Mouse (Mus musculus) MEL (cell line): Measurements from ENCODE around the gene Dnaaf5. TPM values are rescaled to one million over a fixed set of nuclear protein-coding genes. Genes with fewer than 3 reads are reported as not detected.

ENCODE experiments used
- DNase-seq: peaks from one replicate; pipeline ENCODE4 v3.0.0; 2011; ENCODE audit warnings: low read depth, low spot score
- H3K27ac ChIP-seq: 2 replicates; pipeline ENCODE4 v1.5.1; 2012; ENCODE audit warnings: low read depth, mild to moderate bottlenecking, control low read depth, low read length, moderate library complexity; ENCODE audit not compliant: control insufficient read depth
- H3K27me3 ChIP-seq, 2 experiments: fragments of 150-350 bp in 1 of 2; sonication (generic) in 1 of 2; 2 replicates each; pipeline ENCODE4 v1.6.1; 2012; ENCODE audit warnings: low read length in 2 of 2, mild to moderate bottlenecking in 2 of 2, improper control_type of control experiment in 1 of 2, moderate library complexity in 1 of 2; ENCODE audit not compliant: insufficient read depth in 2 of 2, control insufficient read depth in 1 of 2
- H3K36me3 ChIP-seq, 2 experiments: 2 replicates each; pipeline ENCODE4 v1.6.1; 2012 to 2014; ENCODE audit warnings: low read length in 2 of 2, improper control_type of control experiment in 1 of 2, inconsistent platforms in 1 of 2, mild to moderate bottlenecking in 1 of 2; ENCODE audit not compliant: insufficient read depth in 2 of 2, control insufficient read depth in 1 of 2
- H3K4me1 ChIP-seq, 2 experiments: fragments of 150-350 bp in 1 of 2; sonication (generic) in 1 of 2; 2 replicates each; pipeline ENCODE4 v1.6.1; 2012; ENCODE audit warnings: low read length in 2 of 2, improper control_type of control experiment in 1 of 2, mild to moderate bottlenecking in 1 of 2; ENCODE audit not compliant: insufficient read depth in 2 of 2, control insufficient read depth in 1 of 2
- H3K4me3 ChIP-seq, 2 experiments: fragments of 150-350 bp in 1 of 2; sonication (generic) in 1 of 2; 2 replicates each; pipeline ENCODE4 v1.5.1; 2012; ENCODE audit warnings: low read depth in 2 of 2, low read length in 2 of 2, mild to moderate bottlenecking in 2 of 2, moderate library complexity in 2 of 2, control low read depth in 1 of 2, improper control_type of control experiment in 1 of 2; ENCODE audit not compliant: control insufficient read depth in 1 of 2, insufficient read depth in 1 of 2
- H3K79me2 ChIP-seq: 2 replicates; pipeline ENCODE4 v1.6.1; 2012; ENCODE audit warnings: mild to moderate bottlenecking, low read length, moderate library complexity; ENCODE audit not compliant: control insufficient read depth, poor library complexity, insufficient read depth
- H3K9ac ChIP-seq: 2 replicates; pipeline ENCODE4 v1.6.1; 2012; ENCODE audit warnings: low read depth, mild to moderate bottlenecking, control low read depth, low read length, moderate library complexity; ENCODE audit not compliant: control insufficient read depth, poor library complexity, severe bottlenecking
- H3K9me3 ChIP-seq: fragments of 150-350 bp; sonication (generic); replicated peaks from 2 replicates; pipeline ENCODE4 v1.6.1; 2012; ENCODE audit warnings: mild to moderate bottlenecking, low read length, improper control_type of control experiment, moderate library complexity; ENCODE audit not compliant: insufficient read depth
- BHLHE40 ChIP-seq: IDR thresholded peaks from 2 replicates; pipeline ENCODE4 v1.6.1; 2012; ENCODE audit warnings: low read depth, mild to moderate bottlenecking, inconsistent platforms, low read length, improper control_type of control experiment, borderline replicate concordance
- CHD1 ChIP-seq: IDR thresholded peaks from 2 replicates; pipeline ENCODE4 v1.6.1; 2012; ENCODE audit warnings: low read depth, mild to moderate bottlenecking, inconsistent platforms, low read length, improper control_type of control experiment
- ELF1 ChIP-seq: IDR thresholded peaks from 2 replicates; pipeline ENCODE4 v1.6.1; 2014; ENCODE audit warnings: low read depth, mild to moderate bottlenecking, inconsistent platforms, low read length, improper control_type of control experiment, moderate library complexity
- EP300 ChIP-seq, 2 experiments: IDR thresholded peaks; 2 replicates each; pipeline ENCODE4 v1.6.1; 2011; ENCODE audit warnings: improper control_type of control experiment in 2 of 2, low read length in 2 of 2, low read depth in 1 of 2, mild to moderate bottlenecking in 1 of 2
- ETS1 ChIP-seq: IDR thresholded peaks from 2 replicates; pipeline ENCODE4 v1.6.1; 2012; ENCODE audit warnings: low read depth, mild to moderate bottlenecking, inconsistent platforms, low read length, improper control_type of control experiment, moderate library complexity
- GABPA ChIP-seq: IDR thresholded peaks from 2 replicates; pipeline ENCODE4 v1.6.1; 2012; ENCODE audit warnings: low read depth, mild to moderate bottlenecking, inconsistent platforms, low read length, improper control_type of control experiment, moderate library complexity
- HCFC1 ChIP-seq: IDR thresholded peaks from 2 replicates; pipeline ENCODE4 v1.6.1; 2012; ENCODE audit warnings: low read depth, mild to moderate bottlenecking, inconsistent platforms, low read length, improper control_type of control experiment, moderate library complexity
- JUND ChIP-seq: IDR thresholded peaks from 2 replicates; pipeline ENCODE4 v1.6.1; 2011; ENCODE audit warnings: low read depth, mild to moderate bottlenecking, improper control_type of control experiment, low read length
- MAX ChIP-seq: IDR thresholded peaks from 2 replicates; pipeline ENCODE4 v1.6.1; 2011; ENCODE audit warnings: low read length, improper control_type of control experiment
- MAZ ChIP-seq: IDR thresholded peaks from 2 replicates; pipeline ENCODE4 v1.6.1; 2012; ENCODE audit warnings: low read depth, mild to moderate bottlenecking, inconsistent platforms, low read length, improper control_type of control experiment
- MEF2A ChIP-seq: IDR thresholded peaks from 2 replicates; pipeline ENCODE4 v1.6.1; 2014; ENCODE audit warnings: low read depth, mild to moderate bottlenecking, inconsistent platforms, low read length, improper control_type of control experiment; ENCODE audit not compliant: poor library complexity, insufficient replicate concordance, severe bottlenecking; ENCODE audit errors: extremely low read depth
- MXI1 ChIP-seq: IDR thresholded peaks from 2 replicates; pipeline ENCODE4 v1.6.1; 2011; ENCODE audit warnings: mild to moderate bottlenecking, low read depth, low read length, improper control_type of control experiment
- MYB ChIP-seq: IDR thresholded peaks from 2 replicates; pipeline ENCODE4 v1.6.1; 2011; ENCODE audit warnings: mild to moderate bottlenecking, low read depth, low read length, improper control_type of control experiment
- NELFE ChIP-seq: IDR thresholded peaks from 2 replicates; pipeline ENCODE4 v1.6.1; 2011; ENCODE audit warnings: low read depth, low read length, improper control_type of control experiment
- NRF1 ChIP-seq: IDR thresholded peaks from 2 replicates; pipeline ENCODE4 v1.6.1; 2014; ENCODE audit warnings: low read depth, mild to moderate bottlenecking, inconsistent platforms, low read length, improper control_type of control experiment, moderate library complexity; ENCODE audit not compliant: poor library complexity, insufficient read depth, severe bottlenecking
- POLR2AphosphoS2 ChIP-seq: IDR thresholded peaks from 2 replicates; pipeline ENCODE4 v1.6.1; 2011; ENCODE audit warnings: low read length, improper control_type of control experiment
- POLR2AphosphoS5 ChIP-seq: IDR thresholded peaks from 2 replicates; pipeline ENCODE4 v1.6.1; 2012; ENCODE audit warnings: low read depth, borderline replicate concordance, mild to moderate bottlenecking, inconsistent platforms, low read length, moderate library complexity, mixed read lengths
- RAD21 ChIP-seq: IDR thresholded peaks from 2 replicates; pipeline ENCODE4 v1.6.1; 2011; ENCODE audit warnings: mild to moderate bottlenecking, low read depth, low read length, improper control_type of control experiment
- RCOR1 ChIP-seq: IDR thresholded peaks from 2 replicates; pipeline ENCODE4 v1.6.1; 2012; ENCODE audit warnings: low read depth, mild to moderate bottlenecking, inconsistent platforms, low read length, improper control_type of control experiment
- SMC3 ChIP-seq: IDR thresholded peaks from 2 replicates; pipeline ENCODE4 v1.6.1; 2011; ENCODE audit warnings: low read depth, low read length, improper control_type of control experiment
- TCF12 ChIP-seq: IDR thresholded peaks from 2 replicates; pipeline ENCODE4 v1.6.1; 2014; ENCODE audit warnings: low read depth, mild to moderate bottlenecking, inconsistent platforms, low read length, improper control_type of control experiment, moderate library complexity
- UBTF ChIP-seq: IDR thresholded peaks from 2 replicates; pipeline ENCODE4 v1.6.1; 2012; ENCODE audit warnings: low read depth, mild to moderate bottlenecking, inconsistent platforms, low read length, improper control_type of control experiment, moderate library complexity, borderline replicate concordance; ENCODE audit not compliant: insufficient read depth
- USF1 ChIP-seq: IDR thresholded peaks from 2 replicates; pipeline ENCODE4 v1.6.1; 2014; ENCODE audit warnings: low read depth, mild to moderate bottlenecking, inconsistent platforms, low read length, improper control_type of control experiment, moderate library complexity
- USF2 ChIP-seq, 2 experiments: IDR thresholded peaks; 2 replicates each; pipeline ENCODE4 v1.6.1; 2011 to 2012; ENCODE audit warnings: improper control_type of control experiment in 2 of 2, low read length in 2 of 2, borderline replicate concordance in 1 of 2, inconsistent platforms in 1 of 2, low read depth in 1 of 2, mild to moderate bottlenecking in 1 of 2; ENCODE audit not compliant: insufficient read depth in 1 of 2
- ZC3H11A ChIP-seq: IDR thresholded peaks from 2 replicates; pipeline ENCODE4 v1.6.1; 2012; ENCODE audit warnings: low read depth, mild to moderate bottlenecking, inconsistent platforms, low read length, improper control_type of control experiment
- ZKSCAN1 ChIP-seq: IDR thresholded peaks from 2 replicates; pipeline ENCODE4 v1.6.1; 2012; ENCODE audit warnings: low read depth, mild to moderate bottlenecking, inconsistent platforms, low read length, improper control_type of control experiment, moderate library complexity
- polyA plus RNA-seq, 2 experiments: library from polyadenylated mRNA; stranded (reverse) in 1 of 2; unstranded in 1 of 2; fragments of >175 nt in 1 of 2; fragments of >200 nt in 1 of 2; gene quantifications; 2 replicates each; pipeline versions ENCODE4 v1.2.1 to v1.2.4; 2012; ENCODE audit warnings: low replicate concordance in 2 of 2, low read depth in 1 of 2; ENCODE audit not compliant: insufficient read length in 2 of 2, insufficient read depth in 1 of 2, missing spikeins in 1 of 2
- total RNA-seq: library from RNA; depleted of rRNA; stranded (reverse); fragments of 300-350 nt; gene quantifications from 2 replicates; pipeline ENCODE4 v1.2.3, GENCODE M21; 2012

Gene Dnaaf5
- total and polyA plus RNA-seq, 3 experiments: 20.1 to 35.4 TPM; not detected in 1

DNA sequence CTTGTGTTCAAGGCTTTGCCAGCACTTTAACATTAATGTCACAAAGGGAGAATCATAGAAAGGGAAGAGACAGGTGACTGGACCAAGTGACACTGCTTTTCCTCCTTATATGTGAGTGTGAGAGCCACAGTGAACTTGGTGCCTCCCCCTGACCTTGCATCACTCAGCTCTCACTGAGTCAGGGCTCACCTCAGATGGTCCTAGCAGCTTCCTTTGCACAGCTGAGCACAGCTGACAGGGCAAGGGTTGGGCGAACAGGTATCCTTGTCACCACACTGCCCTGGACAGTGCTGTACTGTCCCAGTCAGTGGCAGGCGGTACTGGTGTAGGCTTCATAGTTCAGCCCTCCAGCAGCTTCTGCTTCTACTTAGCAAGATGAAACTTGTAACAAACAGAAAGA, 77.6 kb downstream of the Dnaaf5 start:
- H3K4me3 ChIP-seq: no peak overlapping the region
- peaks cover 2 to 28% of the 10 kb centered on the region in 2 experiments; a peak in 3 of 4 replicates for H3K36me3 ChIP-seq
- H3K9ac ChIP-seq: no peak overlapping the region
- no peak overlapping the region for H3K27ac ChIP-seq
- DNase-seq: no peak
- H3K27me3 ChIP-seq: no peaks in the 10 kb centered on the region
- H3K9me3 ChIP-seq: no peaks in the 10 kb centered on the region
- TF ChIP-seq USF1 (no peak), BHLHE40 (no peak), NRF1 (no peak), MAZ (no peak), MXI1 (no peak), JUND (no peak), NELFE (no peak), ELF1 (no peak), MYB (no peak)
- no peaks in the 10 kb centered on the region for H3K79me2 ChIP-seq
- H3K4me1 ChIP-seq: no peaks in the 10 kb centered on the region

GRCm38 (mm10) chr5:139228318-139228717, 78.3 kb downstream of the Dnaaf5 start:
- no peaks in the 10 kb centered on the region for H3K4me1 ChIP-seq
- H3K9ac ChIP-seq: no peak overlapping the region
- no peak for DNase-seq
- H3K9me3 ChIP-seq: no peaks in the 10 kb centered on the region
- H3K36me3 ChIP-seq: peaks cover 2 to 26% of the 10 kb centered on the region in 2 experiments; a peak in 3 of 4 replicates
- TF ChIP-seq GABPA: no peak
- TF ChIP-seq RAD21: no peak
- no peak for TF ChIP-seq ZKSCAN1
- no peak for TF ChIP-seq CHD1
- TF ChIP-seq SMC3: no peak
- TF ChIP-seq TCF12: no peak
- TF ChIP-seq ETS1: no peak
- no peak for TF ChIP-seq MAX
- TF ChIP-seq MEF2A: no peak
- no peak for TF ChIP-seq ELF1
- no peak for TF ChIP-seq EP300 (IDR thresholded peaks at IDR 0.05; ENCODE audit: low read depth in 1 of 2, low read length in 2 of 2)
- no peak for TF ChIP-seq USF2 (IDR thresholded peaks at IDR 0.05; ENCODE audit: borderline replicate concordance in 1 of 2, insufficient read depth in 1 of 2, low read depth in 1 of 2, low read length in 2 of 2)
- TF ChIP-seq HCFC1: no peak
- TF ChIP-seq RCOR1: no peak
- TF ChIP-seq POLR2AphosphoS5: no peak
- TF ChIP-seq NELFE: no peak
- no peak for TF ChIP-seq ZC3H11A
- TF ChIP-seq POLR2AphosphoS2: no peak
- TF ChIP-seq UBTF: no peak
- no peaks in the 10 kb centered on the region for H3K27me3 ChIP-seq
- H3K27ac ChIP-seq: no peak overlapping the region
- no peak overlapping the region for H3K4me3 ChIP-seq
- H3K79me2 ChIP-seq: no peaks in the 10 kb centered on the region
